Mouse (Mus musculus) intestine, postnatal 0 days (tissue): ENCODE data around the gene Spata19. TPM values are rescaled to one million over a fixed set of nuclear protein-coding genes. Genes with fewer than 3 reads are reported as not detected.

ENCODE experiments used
- ATAC-seq: fragments of 200-750 bp; cut with Nextera tagmentation; 2 replicates; pipeline ENCODE4 v1.8.0; 2017; ENCODE audit warnings: mild to moderate bottlenecking, moderate TSS enrichment, moderate library complexity
- H3K27ac ChIP-seq: fragments of 300-500 bp; sonication (generic); 2 replicates; pipeline ENCODE4 v1.5.1; 2014; ENCODE audit warnings: mild to moderate bottlenecking, low read depth, low read length, moderate library complexity
- H3K27me3 ChIP-seq: fragments of 300-500 bp; sonication (generic); replicated peaks from 2 replicates; pipeline ENCODE4 v1.6.1; 2014; ENCODE audit warnings: low read length, mixed read lengths; ENCODE audit not compliant: control insufficient read depth, insufficient read depth
- H3K36me3 ChIP-seq: fragments of 300-500 bp; sonication (generic); 2 replicates; pipeline ENCODE4 v1.6.1; 2014; ENCODE audit warnings: mild to moderate bottlenecking, moderate library complexity; ENCODE audit not compliant: control insufficient read depth, insufficient read depth
- H3K4me1 ChIP-seq: fragments of 300-500 bp; sonication (generic); replicated peaks from 2 replicates; pipeline ENCODE4 v1.6.1; 2014; ENCODE audit warnings: antibody characterized with exemption, low read length, mixed read lengths; ENCODE audit not compliant: control insufficient read depth, insufficient read depth
- H3K4me2 ChIP-seq: fragments of 300-500 bp; sonication (generic); replicated peaks from 2 replicates; pipeline ENCODE4 v1.6.1; 2014; ENCODE audit warnings: low read depth, mild to moderate bottlenecking, moderate library complexity
- H3K4me3 ChIP-seq: fragments of 300-500 bp; sonication (generic); 2 replicates; pipeline ENCODE4 v1.5.1; 2014; ENCODE audit warnings: low read depth, low read length
- H3K9ac ChIP-seq: fragments of 300-500 bp; sonication (generic); 2 replicates; pipeline ENCODE4 v1.6.1; 2014; ENCODE audit warnings: mild to moderate bottlenecking, low read depth, low read length
- H3K9me3 ChIP-seq: fragments of 300-500 bp; sonication (generic); 2 replicates; pipeline ENCODE4 v1.6.1; 2016; ENCODE audit warnings: mixed run types; ENCODE audit not compliant: control insufficient read depth
- CTCF ChIP-seq: sonication (generic); IDR thresholded peaks from 2 replicates; pipeline ENCODE4 v1.5.1; 2016; ENCODE audit warnings: low read depth, mild to moderate bottlenecking, control low read depth, antibody characterized with exemption, moderate library complexity
- whole genome bisulfite sequencing: fragments of 180-500 bp; shearing (Covaris S2); extraction: QIAGEN DNeasy Blood & Tissue Kit; methylation state at CpG from one replicate; pipeline ENCODE4 v1.1.7; 2014; 5-methylcytosine and 5-hydroxymethylcytosine counted together
- polyA plus RNA-seq: library from polyadenylated mRNA; unstranded; fragments of >200 nt; fragmentation: Nextera tagmentation; extraction: Ambion mirVana; gene quantifications from 2 replicates; pipeline ENCODE4 v1.2.1, GENCODE M21; 2015

Spata19 gene
- polyA plus RNA-seq, 1 experiment from 2014 or later: not detected

DNA sequence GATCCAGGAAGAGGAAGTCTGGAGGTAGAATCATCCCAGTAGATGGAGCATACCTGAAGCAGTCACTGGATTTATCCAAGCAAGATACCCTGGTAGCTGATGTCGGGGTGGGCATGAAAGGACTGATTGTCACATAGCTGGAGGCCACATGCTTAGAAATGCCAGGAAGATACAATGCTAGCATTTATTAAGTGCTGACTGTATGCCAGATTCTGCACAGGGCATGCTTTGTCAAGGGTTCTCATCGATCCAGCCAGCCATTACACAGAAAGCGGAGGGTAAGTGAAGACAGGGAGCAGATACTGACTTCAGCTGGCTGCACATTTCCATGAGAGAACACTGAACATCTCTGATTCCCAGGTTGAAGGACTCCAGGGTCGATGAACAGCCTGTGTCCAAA is 4.6 kb downstream of the Spata19 start:
- no peak for TF ChIP-seq CTCF
- Histone ChIP-seq H3K4me1 (no peaks in the 10 kb centered on the region), H3K27ac (no peak overlapping the region), H3K4me3 (no peak overlapping the region), H3K36me3 (no peaks in the 10 kb centered on the region), H3K4me2 (no peak overlapping the region), H3K9ac (no peak overlapping the region), H3K27me3 (no peaks in the 10 kb centered on the region), H3K9me3 (no peaks in the 10 kb centered on the region)
- no peak for ATAC-seq
- 84% methylated on average over 4 of the region's 4 CpGs for WGBS

DNA sequence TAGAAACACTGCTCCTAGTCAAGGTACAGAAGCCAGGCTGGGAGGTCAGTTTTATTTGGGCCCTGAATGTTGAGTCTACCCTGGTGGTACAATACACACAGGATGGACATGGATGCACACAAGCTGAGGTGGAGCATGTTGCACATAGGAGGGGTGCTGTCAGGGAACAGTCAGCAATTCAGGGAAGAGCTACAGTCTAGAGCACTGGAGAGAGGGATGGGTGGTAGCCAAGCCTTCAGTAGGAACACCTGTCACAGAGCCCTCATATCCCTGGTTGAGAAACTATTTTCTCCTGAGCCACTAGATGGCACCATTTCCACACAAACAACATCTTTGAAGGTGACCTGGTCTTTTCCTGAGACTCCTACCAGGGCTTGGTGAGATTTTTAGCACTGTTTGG is 13.1 kb downstream of the Spata19 start:
- Histone ChIP-seq H3K27ac (no peak overlapping the region), H3K36me3 (no peaks in the 10 kb centered on the region), H3K4me1 (no peaks in the 10 kb centered on the region), H3K4me3 (no peak overlapping the region), H3K4me2 (no peak overlapping the region), H3K27me3 (no peaks in the 10 kb centered on the region), H3K9me3 (no peaks in the 10 kb centered on the region), H3K9ac (no peak overlapping the region)
- ATAC-seq: no peak
- peak; percentile 84 for TF ChIP-seq CTCF

DNA sequence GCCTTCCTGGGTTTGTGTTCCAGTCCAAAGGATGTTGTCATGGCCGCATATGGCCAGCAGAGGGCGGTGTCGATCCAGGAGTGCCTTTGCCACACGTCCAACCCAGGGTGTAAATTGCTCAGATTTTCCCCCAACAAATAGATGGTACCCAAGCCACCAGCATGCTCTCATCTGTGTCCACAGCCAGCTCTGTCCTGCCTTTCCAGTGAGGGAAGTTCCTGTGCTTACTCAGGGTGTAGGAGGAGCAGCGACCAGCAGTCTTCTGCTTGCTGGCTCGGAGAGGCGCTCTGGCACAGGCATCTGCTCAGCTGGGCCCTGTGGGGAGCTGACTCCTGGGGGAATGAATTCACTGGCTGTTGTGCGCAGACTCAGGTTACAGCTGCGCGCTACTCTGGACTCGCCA is 17.5 kb downstream of the Spata19 start:
- 0 out of 2 replicates have a peak, but pooled peaks have one; percentile 22 for ATAC-seq
- no peak overlapping the region for H3K4me3 ChIP-seq
- 6% methylated on average over 11 of the region's 11 CpGs for WGBS

DNA sequence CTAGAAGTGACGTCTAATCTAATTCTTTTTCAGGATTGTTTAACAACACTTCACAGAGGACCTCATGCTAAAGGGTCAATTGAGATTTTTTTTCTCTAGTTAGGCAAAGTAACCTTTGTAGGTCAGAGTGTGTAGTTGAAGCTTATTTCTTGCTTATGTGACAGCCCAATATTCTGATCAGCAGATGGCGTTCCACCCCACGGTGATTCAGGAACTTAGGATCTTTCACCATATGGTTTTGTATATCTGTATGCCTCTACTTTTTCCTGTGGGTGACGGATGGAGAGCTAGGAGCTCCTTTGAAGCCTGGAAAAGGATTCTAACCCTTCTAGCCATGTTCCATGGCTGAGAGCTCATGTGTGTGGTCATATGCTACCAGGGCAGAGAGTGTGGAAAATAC is 27.9 kb downstream of the Spata19 start:
- no peaks in the 10 kb centered on the region for H3K27me3 ChIP-seq
- no peak for ATAC-seq
- no peaks in the 10 kb centered on the region for H3K9me3 ChIP-seq
- no peaks in the 10 kb centered on the region for H3K36me3 ChIP-seq
- no peak for TF ChIP-seq CTCF
- H3K4me3 ChIP-seq: no peak overlapping the region
- H3K27ac ChIP-seq: no peak overlapping the region
- no peak overlapping the region for H3K4me2 ChIP-seq
- WGBS: 66% methylated on average over 4 of the region's 4 CpGs
- H3K9ac ChIP-seq: no peak overlapping the region
- H3K4me1 ChIP-seq: no peaks in the 10 kb centered on the region

More for the DNA sequence above, 17.5 kb downstream of the Spata19 start:
- H3K27ac ChIP-seq: no peak overlapping the region
- no peaks in the 10 kb centered on the region for H3K36me3 ChIP-seq
- peak; percentile 93 for TF ChIP-seq CTCF
- H3K27me3 ChIP-seq: no peaks in the 10 kb centered on the region
- H3K9me3 ChIP-seq: no peaks in the 10 kb centered on the region
- no peak overlapping the region for H3K4me2 ChIP-seq
- no peak overlapping the region for H3K9ac ChIP-seq
- H3K4me1 ChIP-seq: no peaks in the 10 kb centered on the region

DNA sequence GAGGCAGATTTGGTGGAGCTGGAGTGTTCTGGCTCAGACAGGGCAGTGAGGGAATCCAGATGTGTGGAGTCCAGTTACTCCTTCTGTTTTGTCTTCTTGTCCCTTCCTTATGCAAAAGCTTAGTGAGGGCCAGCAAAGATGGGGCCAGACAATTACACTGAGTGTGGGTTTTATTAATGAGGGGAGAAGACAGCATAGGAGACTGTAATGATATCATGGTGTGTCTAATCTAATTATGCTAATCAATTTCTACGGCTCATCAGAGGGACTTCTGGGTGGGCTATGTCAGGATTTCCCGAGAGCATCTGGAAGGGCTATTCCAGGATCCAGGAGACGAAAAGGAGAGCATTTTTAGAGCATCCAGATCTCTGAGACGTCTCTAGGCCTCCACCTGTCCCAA is 32.0 kb downstream of the Spata19 start:
- 57% methylated on average over 4 of the region's 4 CpGs for WGBS

DNA sequence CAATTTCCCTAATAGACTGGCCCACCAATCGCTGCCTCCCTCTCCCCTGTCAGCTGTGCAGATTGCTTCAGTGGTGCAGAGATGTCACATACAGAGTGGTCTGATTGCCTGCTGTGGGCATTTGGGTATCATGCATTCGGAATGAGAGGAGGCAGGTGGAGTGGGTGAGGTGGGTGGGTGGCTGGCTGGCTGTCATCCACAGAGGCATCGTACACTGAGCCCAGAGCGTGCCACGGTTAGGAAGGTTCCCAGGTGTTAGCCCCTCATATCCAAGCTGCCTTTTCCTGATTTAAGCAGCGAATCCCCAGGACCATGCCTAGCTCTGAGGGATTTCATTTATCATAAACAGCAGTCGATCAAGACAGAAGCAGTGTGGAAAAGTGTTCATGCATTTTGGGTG is 36.7 kb downstream of the Spata19 start:
- 80% methylated on average over 7 of the region's 7 CpGs for WGBS
- ATAC-seq: no peak
- no peak overlapping the region for H3K4me2 ChIP-seq
- no peaks in the 10 kb centered on the region for H3K27me3 ChIP-seq
- no peaks in the 10 kb centered on the region for H3K9me3 ChIP-seq
- H3K9ac ChIP-seq: no peak overlapping the region
- no peaks in the 10 kb centered on the region for H3K36me3 ChIP-seq
- H3K4me1 ChIP-seq: no peaks in the 10 kb centered on the region
- no peak for TF ChIP-seq CTCF
- no peak overlapping the region for H3K4me3 ChIP-seq
- H3K27ac ChIP-seq: no peak overlapping the region

More for the DNA sequence above, 32.0 kb downstream of the Spata19 start:
- Histone ChIP-seq H3K27ac (no peak overlapping the region), H3K27me3 (no peaks in the 10 kb centered on the region), H3K36me3 (no peaks in the 10 kb centered on the region), H3K4me2 (no peak overlapping the region), H3K4me1 (no peaks in the 10 kb centered on the region), H3K4me3 (no peak overlapping the region), H3K9ac (no peak overlapping the region), H3K9me3 (no peaks in the 10 kb centered on the region)
- TF ChIP-seq CTCF: no peak
- ATAC-seq: no peak

DNA sequence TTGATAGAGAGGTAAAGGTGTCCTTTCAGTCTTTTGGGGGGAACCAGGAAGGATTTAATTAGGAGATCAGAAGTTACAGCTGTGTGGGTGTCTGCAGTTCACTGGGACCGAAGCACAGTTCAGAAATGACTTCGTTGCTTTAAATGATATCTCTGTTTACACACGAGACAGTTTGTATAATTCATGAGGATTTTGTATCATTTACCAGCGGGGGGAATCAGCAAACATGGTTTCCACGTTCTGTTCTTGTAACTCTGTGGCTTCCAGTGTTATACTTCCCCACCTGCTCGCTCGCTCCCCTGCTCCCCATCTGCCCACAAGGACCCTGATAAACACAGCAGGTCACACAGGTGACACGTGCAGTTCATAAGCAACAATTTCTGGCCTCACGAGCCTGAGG is 39.3 kb downstream of the Spata19 start:
- ATAC-seq: no peak

More for the DNA sequence above, 39.3 kb downstream of the Spata19 start:
- Histone ChIP-seq H3K27me3 (no peaks in the 10 kb centered on the region), H3K36me3 (no peaks in the 10 kb centered on the region), H3K9ac (no peak overlapping the region), H3K4me2 (no peak overlapping the region), H3K27ac (no peak overlapping the region), H3K4me1 (no peaks in the 10 kb centered on the region), H3K4me3 (no peak overlapping the region), H3K9me3 (no peaks in the 10 kb centered on the region)
- WGBS: 42% methylated on average over 9 of the region's 9 CpGs
- no peak for TF ChIP-seq CTCF
